Mouse (Mus musculus): Measurements from ENCODE around the gene Rnf225.
"Not testable (repeated sequence)": the region's sequence is repeated elsewhere in the genome, so short reads cannot be mapped to it uniquely, and the experiment has no call there.

The Rnf225 gene

GRCm38 (mm10) chr7:12927191-12927680, at the start of gene Rnf225:
TSS of gene Rnf225 (plus strand) at chr7:12927416.
- DNase-seq (ENCODE audit: low spot score) = peak; percentile 46

DNA sequence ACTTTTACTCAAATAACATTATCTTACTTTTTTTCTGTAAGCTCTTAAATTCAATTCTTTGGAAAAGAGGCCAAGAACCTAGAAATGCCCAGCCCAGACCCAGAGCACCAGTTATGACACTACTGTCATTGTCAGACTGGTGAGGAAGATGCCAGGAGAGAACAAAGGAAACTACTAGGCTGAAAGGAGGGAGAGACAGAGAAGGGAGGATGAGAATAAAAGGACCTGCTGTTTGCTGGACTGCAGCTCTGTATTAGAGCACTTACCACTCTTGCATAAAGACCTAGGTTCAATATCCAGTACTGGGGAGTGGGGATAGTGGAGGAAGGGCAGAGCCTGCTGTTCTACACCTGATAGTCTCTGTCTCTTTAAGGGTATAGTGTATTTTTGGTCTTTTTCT, 47.2 kb upstream of the Rnf225 start:
- no peak for DNase-seq (ENCODE audit: low spot score)

DNA sequence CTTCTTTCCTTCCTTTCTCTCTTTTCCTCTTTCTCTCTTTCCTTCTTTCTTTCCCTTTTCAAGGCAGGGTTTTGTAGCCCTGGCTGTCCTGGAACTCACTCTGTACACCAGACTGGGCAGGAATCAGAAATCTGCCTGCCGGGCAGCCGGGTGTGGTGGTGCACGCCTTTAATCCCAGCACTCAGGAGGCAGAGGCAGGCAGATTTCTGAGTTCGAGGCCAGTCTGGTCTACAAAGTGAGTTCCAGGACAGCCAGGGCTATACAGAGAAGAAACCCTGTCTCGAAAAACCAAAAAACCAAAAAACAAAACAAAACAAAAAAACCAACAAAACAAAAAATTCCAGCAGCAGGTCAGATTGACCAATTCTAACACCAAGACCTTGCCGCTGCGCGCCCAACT, 46.7 kb upstream of the Rnf225 start:
- not testable (repeated sequence) for DNase-seq (ENCODE audit: low spot score)

- peak; percentile 93 for DNase-seq (ENCODE audit: low spot score)
These were observed 46.1 kb upstream of the Rnf225 start, which contains the start of gene Zfp128 for GRCm38 (mm10) chr7:12880911-12881660. TSS of gene Zfp128 (plus strand) at chr7:12881177.

DNA sequence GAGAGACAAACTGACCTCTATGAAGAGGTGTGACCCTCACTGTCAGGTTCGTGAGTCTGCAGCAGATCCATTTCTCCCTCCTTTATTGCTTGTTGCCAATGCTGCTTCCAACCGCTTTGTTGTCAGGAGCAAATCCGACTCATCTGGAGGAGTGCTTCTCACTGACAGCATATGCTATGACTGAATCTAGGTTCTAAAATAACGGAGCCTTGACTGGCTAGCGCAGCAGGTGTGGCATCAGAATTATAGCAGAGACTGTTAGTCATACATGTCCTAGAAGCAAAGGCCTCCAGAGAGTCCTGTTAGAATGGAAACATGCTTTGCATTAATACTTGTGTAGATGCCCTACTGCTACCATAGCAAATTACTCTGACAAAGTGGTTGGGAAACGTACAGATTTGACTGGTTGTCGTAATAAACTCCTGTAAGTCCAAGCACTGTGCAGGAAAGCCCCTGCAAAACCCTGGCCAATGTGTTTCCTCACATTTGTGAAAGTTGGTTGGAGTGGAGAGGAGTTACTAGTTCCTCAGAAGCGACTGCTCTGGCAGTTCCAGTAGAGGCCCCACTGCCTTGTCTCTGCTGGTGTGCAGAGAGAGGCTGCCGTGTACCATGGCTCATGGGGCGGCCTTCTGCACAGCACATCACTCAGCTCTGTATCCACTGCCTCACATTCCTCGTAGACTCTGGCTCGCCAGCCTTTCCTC, 40.5 kb upstream of the Rnf225 start:
- no peak for DNase-seq (ENCODE audit: low spot score)

GRCm38 (mm10) chr7:12887585-12887984, 39.6 kb upstream of the Rnf225 start:
- DNase-seq (ENCODE audit: low spot score) = no peak

GRCm38 (mm10) chr7:12890928-12891327, 36.3 kb upstream of the Rnf225 start:
- DNase-seq (ENCODE audit: low spot score) = no peak

DNA sequence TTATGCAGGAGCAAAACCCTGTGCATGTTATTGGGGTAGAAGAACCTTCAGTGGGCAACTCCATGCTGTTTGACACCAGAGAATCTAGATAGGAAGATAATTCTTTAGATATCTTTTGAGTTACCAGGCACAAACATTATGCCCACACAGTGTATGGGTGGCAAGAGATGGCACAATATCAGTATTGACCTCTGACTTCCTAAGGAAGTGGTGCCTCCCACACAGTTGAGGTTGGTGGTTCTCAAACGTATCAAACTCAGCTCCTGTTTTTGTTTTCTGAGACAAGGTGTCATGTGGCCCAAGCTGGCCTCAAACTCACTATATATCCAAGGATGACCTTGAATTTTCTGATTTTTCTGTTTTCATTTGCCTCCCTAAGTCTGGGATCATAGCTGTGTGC, 35.9 kb upstream of the Rnf225 start:
- DNase-seq (ENCODE audit: low spot score) = no peak

DNA sequence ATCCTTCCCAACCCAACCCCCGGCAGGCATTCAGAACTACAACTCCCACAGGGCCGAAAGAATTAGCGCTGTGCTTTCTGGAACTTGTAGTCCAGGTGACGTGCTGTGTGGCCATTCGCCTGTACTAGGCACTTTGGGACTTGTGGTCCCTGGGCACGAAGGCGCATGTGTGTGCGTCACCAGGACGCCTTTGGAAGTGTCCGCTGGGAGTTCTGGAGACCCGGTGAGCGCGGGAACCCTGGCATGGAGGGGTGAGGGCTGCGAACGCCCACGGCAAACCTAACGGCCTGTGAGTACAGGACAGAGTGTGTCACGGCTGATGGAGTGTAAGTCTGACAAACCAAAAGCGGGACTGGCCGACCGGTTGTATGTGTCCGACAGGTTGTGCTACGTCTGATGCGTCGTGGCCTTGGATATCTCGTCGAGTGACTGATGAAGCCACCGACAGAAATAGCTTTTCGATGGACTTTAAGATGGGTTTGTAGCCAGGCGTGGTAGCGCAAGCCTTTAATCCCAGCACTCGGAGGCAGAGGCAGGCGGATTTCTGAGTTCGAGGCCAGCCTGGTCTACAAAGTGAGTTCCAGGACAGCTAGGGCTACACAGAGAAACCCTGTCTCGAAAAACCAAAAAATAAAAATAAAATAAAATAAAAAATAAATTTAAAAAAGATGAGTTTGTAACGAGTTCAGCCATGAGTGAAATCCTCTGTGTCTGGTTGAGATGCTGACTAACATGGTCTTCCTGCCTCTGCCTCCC, 29.4 kb upstream of the Rnf225 start, which contains the start of gene Zscan22:
Zscan22 (plus strand) TSS at position 161 of the 756 bp plus-strand sequence.
- DNase-seq (ENCODE audit: low spot score) = peak; percentile 91

DNA sequence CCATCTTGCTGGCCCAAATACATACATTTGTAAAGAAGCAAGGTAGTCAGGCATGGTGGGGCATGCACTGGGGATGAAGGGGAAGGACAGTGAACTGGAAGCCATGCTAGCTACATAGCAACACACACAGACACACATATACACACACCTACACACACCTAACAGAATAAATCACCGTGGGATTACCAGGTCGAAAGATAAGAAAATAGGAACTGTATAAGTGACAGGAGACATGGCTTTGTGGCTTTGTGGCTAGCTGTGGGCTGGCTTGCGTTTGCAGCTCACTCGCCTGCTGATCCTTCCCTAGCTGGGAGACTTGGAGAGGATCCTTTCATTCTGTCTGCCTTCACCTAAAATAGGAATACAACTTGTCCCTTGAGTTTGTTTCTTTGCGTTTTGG, 25.7 kb upstream of the Rnf225 start:
- no peak for DNase-seq (ENCODE audit: low spot score)

GRCm38 (mm10) chr7:12903623-12904022, 23.6 kb upstream of the Rnf225 start:
- no peak for DNase-seq (ENCODE audit: low spot score)

- no peak for DNase-seq (ENCODE audit: low spot score)
These were observed 22.1 kb upstream of the Rnf225 start for GRCm38 (mm10) chr7:12905146-12905545.

GRCm38 (mm10) chr7:12909498-12909962, 17.7 kb upstream of the Rnf225 start:
- peak; percentile 49 for DNase-seq (ENCODE audit: low spot score)

DNA sequence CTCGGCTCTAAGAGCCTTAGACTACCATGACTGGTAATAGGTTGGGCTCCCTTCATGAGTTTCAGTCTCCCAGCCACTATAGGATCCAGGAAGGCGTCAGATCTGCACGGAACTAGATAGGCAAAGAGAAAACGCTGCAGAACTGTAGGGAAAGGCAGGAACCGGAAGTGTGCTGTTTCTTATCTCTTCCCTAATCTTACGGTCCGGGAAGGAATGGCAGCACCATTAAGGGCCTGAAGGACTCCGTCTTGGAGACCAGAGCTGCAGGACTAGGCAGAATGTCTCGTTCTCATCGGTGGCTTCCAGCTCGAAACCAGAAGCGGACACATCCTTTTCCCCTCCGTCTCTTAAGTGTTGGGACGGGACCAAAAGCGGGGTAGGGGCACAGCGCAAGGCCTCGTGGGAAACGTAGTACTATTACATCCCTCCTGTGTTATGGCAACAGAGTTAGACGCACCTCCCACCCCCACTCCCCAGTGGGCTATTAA, 17.0 kb upstream of the Rnf225 start:
- DNase-seq (ENCODE audit: low spot score) = peak; percentile 64

DNA sequence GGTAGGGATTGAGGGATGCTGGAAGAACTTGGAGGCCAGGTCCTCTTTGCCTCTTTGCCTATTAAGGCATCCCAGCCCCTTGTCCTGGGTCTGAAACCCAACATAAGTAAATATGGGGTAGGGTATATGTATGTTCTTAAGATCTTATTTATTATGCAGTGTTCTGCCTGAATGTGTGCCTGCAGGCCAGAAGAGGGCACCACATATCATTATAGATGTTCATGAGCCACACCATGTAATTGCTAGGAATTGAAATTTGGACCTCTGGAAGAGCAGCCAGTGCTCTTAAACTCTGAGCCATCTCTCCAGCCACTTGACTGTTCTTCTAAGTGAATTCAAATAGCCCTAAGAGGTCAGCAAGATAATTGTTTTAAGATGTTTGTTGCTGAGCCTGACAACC, 13.7 kb upstream of the Rnf225 start:
- no peak for DNase-seq (ENCODE audit: low spot score)

- DNase-seq (ENCODE audit: low spot score) = not testable (repeated sequence)
These were observed 6.7 kb upstream of the Rnf225 start for GRCm38 (mm10) chr7:12920495-12920894.

DNA sequence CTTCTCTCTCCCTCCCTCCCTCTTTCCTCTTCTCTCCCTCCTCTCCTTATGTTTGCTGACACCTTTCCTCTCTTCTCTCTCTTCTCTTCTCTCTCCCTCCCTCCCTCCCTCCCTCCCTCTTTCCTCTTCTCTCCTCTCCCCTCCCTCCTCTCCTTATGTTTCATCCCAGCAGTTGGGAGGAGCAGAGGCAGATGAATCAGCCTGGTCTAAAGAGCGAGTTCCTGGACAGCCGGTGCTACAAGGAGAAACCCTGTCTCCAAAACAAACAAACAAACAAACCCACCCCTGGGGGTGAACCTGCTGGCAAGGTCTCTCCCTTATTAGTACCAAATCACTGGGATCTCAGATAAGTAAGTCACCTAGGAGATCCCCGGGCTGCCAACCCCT, 5.9 kb upstream of the Rnf225 start:
- no peak for DNase-seq (ENCODE audit: low spot score)

DNA sequence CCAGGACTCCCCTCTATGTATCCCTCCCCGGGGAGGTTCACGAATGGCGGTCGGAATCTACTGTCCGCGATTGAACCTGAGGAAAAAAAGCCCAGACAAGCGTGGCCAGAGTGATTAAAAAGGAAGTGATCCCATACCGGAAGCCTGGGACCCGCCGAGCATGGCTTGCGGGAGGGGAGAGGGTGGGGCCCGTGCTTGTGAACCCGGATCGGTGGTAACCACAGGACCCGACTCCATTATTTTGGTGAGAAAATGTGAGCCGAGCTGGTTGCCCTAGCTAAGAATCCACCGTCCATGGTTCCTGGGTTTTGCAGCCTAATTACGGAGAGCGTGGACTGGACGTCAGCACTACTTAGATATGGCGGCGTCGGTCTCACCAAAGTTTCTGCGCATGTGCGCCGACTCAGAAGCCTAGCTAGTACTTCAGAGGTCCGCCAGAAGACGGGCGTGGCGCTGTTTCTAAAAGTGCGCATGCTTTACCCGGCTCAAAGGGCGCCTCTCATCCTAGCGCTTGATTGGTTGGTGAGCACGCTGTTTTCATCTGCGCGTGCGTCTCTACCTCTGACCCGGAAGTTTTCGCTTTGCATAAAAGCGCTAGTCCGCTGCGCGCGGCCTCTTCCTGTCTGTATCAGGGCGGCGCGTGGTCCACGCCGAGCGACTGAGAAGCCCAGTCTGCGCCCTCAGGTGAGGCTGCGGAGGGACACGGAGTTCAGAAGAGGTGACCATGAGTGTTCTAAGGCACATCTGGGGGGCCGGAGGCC, 5.3 kb upstream of the Rnf225 start, which contains the start of gene Rps5:
Rps5 (plus strand) TSS at position 586 of the 761 bp plus-strand sequence.
- DNase-seq (ENCODE audit: low spot score) = peak; percentile 98

- DNase-seq (ENCODE audit: low spot score) = no peak
These were observed 4.5 kb upstream of the Rnf225 start for GRCm38 (mm10) chr7:12922729-12923128.

DNA sequence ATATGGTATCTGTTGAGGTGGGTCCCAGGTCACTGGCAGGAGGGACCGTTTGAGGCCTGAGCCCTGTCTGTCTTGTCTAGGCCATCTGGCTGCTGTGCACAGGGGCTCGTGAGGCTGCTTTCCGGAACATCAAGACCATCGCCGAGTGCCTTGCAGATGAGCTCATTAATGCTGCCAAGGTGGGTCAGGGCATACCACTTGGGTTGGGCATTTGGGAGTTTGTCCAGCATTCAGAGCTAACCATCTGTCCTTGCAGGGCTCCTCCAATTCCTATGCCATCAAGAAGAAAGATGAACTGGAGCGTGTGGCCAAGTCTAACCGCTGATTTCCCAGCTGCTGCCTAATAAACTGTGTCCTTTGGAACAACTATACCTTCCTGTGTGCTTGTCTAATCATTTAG, 900 bp upstream of the Rnf225 start:
- DNase-seq (ENCODE audit: low spot score) = no peak
